Comparison of ENCODE assay signal across 9 mouse cellular contexts in the genomic region with DNA sequence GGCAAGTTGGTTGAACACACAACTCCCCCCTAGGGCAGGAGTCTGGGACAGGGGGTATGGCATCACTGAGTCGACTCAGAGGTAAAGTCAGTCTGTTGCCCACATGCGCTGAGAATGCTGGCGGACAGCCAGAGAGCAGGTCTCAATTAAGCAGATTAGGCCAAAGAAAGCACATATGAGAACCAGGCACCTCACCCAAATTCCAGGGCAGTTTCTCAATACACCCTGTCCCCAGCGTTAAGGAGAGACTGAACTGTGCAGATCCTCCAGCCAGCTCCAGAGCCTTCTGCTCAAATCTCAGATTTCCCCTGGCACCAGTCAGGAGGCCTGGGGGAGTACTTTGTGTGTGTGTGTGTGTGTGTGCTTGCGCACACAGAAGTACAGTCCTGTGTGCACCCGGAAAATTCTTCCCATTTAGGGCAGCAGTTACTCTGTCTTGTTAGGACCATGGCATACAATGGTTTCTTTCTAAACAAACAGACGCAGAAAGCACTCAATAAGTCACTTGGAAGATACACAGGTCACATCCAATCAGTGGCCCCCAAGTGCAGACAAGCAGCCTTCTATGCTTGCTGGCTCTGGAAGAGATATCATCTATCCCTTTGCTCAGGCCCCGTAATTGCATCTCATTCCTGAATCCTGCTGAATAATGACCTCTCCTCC.
DNase-seq lines count a peak whose midpoint lies in the region.
"Had no signal": no experiment of that assay in that cellular context is flagged by ENCODE, and none has a peak within 500 bp of the region (broad histone marks: within the 10 kb centered on the region; RNA-seq: fewer than 3 reads in every experiment).

No protein-coding gene starts in this region.

- DNase-seq in heart, adult 11 months: peak; percentile 94
- DNase-seq in heart, adult 8-10 months (ENCODE audit: low spot score): no peak
- DNase-seq in NIH3T3 (ENCODE audit: low read depth): peak; percentile 90
- DNase-seq in forelimb bud, embryonic 11.5 days (ENCODE audit: low read depth, low spot score): peak; percentile 72
- DNase-seq in kidney, postnatal 4 days: peak; percentile 33 to 54
- no peak for DNase-seq in frontal cortex, postnatal 10 days (ENCODE audit: low spot score in 2 of 2)
- no peak for DNase-seq in spleen, adult 18-20 months
- no peak for DNase-seq in spleen, postnatal 36 days (ENCODE audit: low spot score in 2 of 2)
- DNase-seq: cerebellum, adult 9-10 months had no signal

Comparison
In these comparisons a context has a peak if more than half of its experiments do, and no peak if none do; other contexts are left out.
1. DNase-seq: peak in heart, adult 11 months (single experiment), NIH3T3 (single experiment), forelimb bud, embryonic 11.5 days (single experiment) and kidney, postnatal 4 days (2 of 2); none in heart, adult 8-10 months (single experiment), frontal cortex, postnatal 10 days (0 of 2), spleen, adult 18-20 months (0 of 2) and spleen, postnatal 36 days (0 of 2).